ENCODE assay signal across 19 mouse cellular contexts in genomic region chr5:5116775-5117522, GRCm38 (mm10).
DNase-seq lines count a peak whose midpoint lies in the region; ATAC-seq and TF ChIP-seq lines count a peak whose summit lies in the region.
"Had no signal": no experiment of that assay in that cellular context is flagged by ENCODE, and none has a peak within 500 bp of the region (broad histone marks: within the 10 kb centered on the region; RNA-seq: fewer than 3 reads in every experiment).

No protein-coding gene starts in this region.

- peak; percentile 22 for DNase-seq in kidney, postnatal 0 days (ENCODE audit: low spot score)
- DNase-seq in kidney, adult 8-10 months: no peak
- DNase-seq in hindlimb bud, embryonic 11.5 days (ENCODE audit: extremely low spot score, low read depth, low spot score): peak; percentile 6
- no peak for DNase-seq in layer of hippocampus, postnatal 14 days (ENCODE audit: low spot score in 2 of 2)
- DNase-seq: adrenal gland, adult 2 months; adrenal gland, postnatal 10 days; adrenal gland, postnatal 25 days; cerebellum, adult 11-12 months; cerebellum, adult 2 months; cerebellum, adult 9-10 months; cerebellum, postnatal 25 days had no signal

- ATAC-seq in kidney, postnatal 0 days (replicated peaks; ENCODE audit: low FRiP score, low read depth): no peak
- ATAC-seq in intestine, embryonic 16.5 days: peak; percentile 90
- ATAC-seq in neural tube, embryonic 14.5 days (ENCODE audit: low read depth): peak; percentile 72
- no peak for ATAC-seq in megakaryocyte, adult 5-6 weeks (ENCODE audit: poor library complexity, severe bottlenecking)
- ATAC-seq in cerebellum, adult (ENCODE audit: insufficient number of reproducible peaks, low FRiP score, low TSS enrichment): no peak
- ATAC-seq: forebrain, embryonic 13.5 days; forebrain, embryonic 15.5 days had no signal

- H3K4me3 ChIP-seq in kidney, postnatal 0 days (replicated peaks; ENCODE audit: low read depth, low read length): no peak overlapping the region
- H3K4me3 ChIP-seq in intestine, embryonic 16.5 days (ENCODE audit: low read length): no peak overlapping the region
- H3K4me3 ChIP-seq in neural tube, embryonic 14.5 days (ENCODE audit: low read depth, low read length): no peak overlapping the region
- H3K4me3 ChIP-seq: embryonic facial prominence, embryonic 10.5 days; embryonic facial prominence, embryonic 12.5 days; forebrain, embryonic 13.5 days; forebrain, embryonic 15.5 days had no signal

- no peak for TF ChIP-seq CTCF in kidney, postnatal 0 days (IDR thresholded peaks at IDR 0.05; ENCODE audit: low read depth)

- WGBS in kidney, postnatal 0 days: 29% methylated on average over 5 of the region's 5 CpGs
- 34% methylated on average over 5 of the region's 5 CpGs for WGBS in intestine, embryonic 16.5 days
- whole genome bisulfite sequencing in neural tube, embryonic 14.5 days: 15% methylated on average over 5 of the region's 5 CpGs

- no peak overlapping the region for H3K27ac ChIP-seq in kidney, postnatal 0 days
- H3K27ac ChIP-seq in intestine, embryonic 16.5 days (ENCODE audit: low read length): no peak overlapping the region
- no peak overlapping the region for H3K27ac ChIP-seq in neural tube, embryonic 14.5 days (ENCODE audit: low read depth, low read length)
- H3K27ac ChIP-seq: embryonic facial prominence, embryonic 10.5 days; embryonic facial prominence, embryonic 12.5 days; forebrain, embryonic 13.5 days; forebrain, embryonic 15.5 days had no signal

- no peak overlapping the region for H3K4me2 ChIP-seq in kidney, postnatal 0 days (ENCODE audit: low read length)
- H3K4me2 ChIP-seq in intestine, embryonic 16.5 days (ENCODE audit: low read depth, low read length): no peak overlapping the region
- no peak overlapping the region for H3K4me2 ChIP-seq in neural tube, embryonic 14.5 days (ENCODE audit: low read depth, low read length)
- H3K4me2 ChIP-seq: embryonic facial prominence, embryonic 12.5 days; forebrain, embryonic 13.5 days; forebrain, embryonic 15.5 days had no signal

- no peaks in the 10 kb centered on the region for H3K4me1 ChIP-seq in kidney, postnatal 0 days (replicated peaks; ENCODE audit: insufficient read depth, low read length)
- no peaks in the 10 kb centered on the region for H3K4me1 ChIP-seq in intestine, embryonic 16.5 days (ENCODE audit: control insufficient read depth, insufficient read depth, low read length)
- peaks cover 5% of the 10 kb centered on the region; the same call in 1 of the 2 replicates for H3K4me1 ChIP-seq in neural tube, embryonic 14.5 days (ENCODE audit: control insufficient read depth, insufficient read depth, low read length)

- no peaks in the 10 kb centered on the region for H3K36me3 ChIP-seq in kidney, postnatal 0 days (ENCODE audit: insufficient read depth, low read length)
- no peaks in the 10 kb centered on the region for H3K36me3 ChIP-seq in intestine, embryonic 16.5 days (ENCODE audit: control insufficient read depth, insufficient read depth, low read length)
- H3K36me3 ChIP-seq in neural tube, embryonic 14.5 days (ENCODE audit: control insufficient read depth, insufficient read depth, low read length): no peaks in the 10 kb centered on the region
- H3K36me3 ChIP-seq: embryonic facial prominence, embryonic 10.5 days; embryonic facial prominence, embryonic 12.5 days; forebrain, embryonic 15.5 days had no signal

- no peaks in the 10 kb centered on the region for H3K9me3 ChIP-seq in kidney, postnatal 0 days (replicated peaks; ENCODE audit: low read length)
- no peaks in the 10 kb centered on the region for H3K9me3 ChIP-seq in intestine, embryonic 16.5 days (ENCODE audit: control insufficient read depth, low read length)
- no peaks in the 10 kb centered on the region for H3K9me3 ChIP-seq in neural tube, embryonic 14.5 days (ENCODE audit: control insufficient read depth, low read length)
- H3K9me3 ChIP-seq: embryonic facial prominence, embryonic 10.5 days; embryonic facial prominence, embryonic 12.5 days; forebrain, embryonic 13.5 days; forebrain, embryonic 15.5 days had no signal

- no peaks in the 10 kb centered on the region for H3K27me3 ChIP-seq in kidney, postnatal 0 days (ENCODE audit: insufficient read depth, low read length)
- H3K27me3 ChIP-seq in intestine, embryonic 16.5 days (replicated peaks; ENCODE audit: control insufficient read depth, insufficient read depth, low read length): no peaks in the 10 kb centered on the region
- H3K27me3 ChIP-seq in neural tube, embryonic 14.5 days (ENCODE audit: control insufficient read depth, insufficient read depth, low read length): no peaks in the 10 kb centered on the region
- H3K27me3 ChIP-seq: embryonic facial prominence, embryonic 12.5 days; forebrain, embryonic 13.5 days; forebrain, embryonic 15.5 days had no signal

- no peak overlapping the region for H3K9ac ChIP-seq in kidney, postnatal 0 days (ENCODE audit: low read depth, low read length)
- no peak overlapping the region for H3K9ac ChIP-seq in intestine, embryonic 16.5 days (ENCODE audit: low read depth, low read length)
- no peak overlapping the region for H3K9ac ChIP-seq in neural tube, embryonic 14.5 days (replicated peaks; ENCODE audit: low read depth, low read length)
- H3K9ac ChIP-seq: embryonic facial prominence, embryonic 12.5 days; forebrain, embryonic 13.5 days; forebrain, embryonic 15.5 days had no signal

Comparison
In these comparisons a context has a peak if more than half of its experiments do, and no peak if none do; other contexts are left out.
1. DNase-seq: peak in kidney, postnatal 0 days (single experiment) and hindlimb bud, embryonic 11.5 days (single experiment); none in kidney, adult 8-10 months (0 of 2) and layer of hippocampus, postnatal 14 days (0 of 2).
2. ATAC-seq: peak in intestine, embryonic 16.5 days (single experiment) and neural tube, embryonic 14.5 days (single experiment); none in kidney, postnatal 0 days (single experiment), megakaryocyte, adult 5-6 weeks (single experiment) and cerebellum, adult (single experiment).